Mouse (Mus musculus) C2C12 (cell line): ENCODE results near the gene Trove2. TPM values are rescaled to one million over a fixed set of nuclear protein-coding genes. Genes with fewer than 3 reads are reported as not detected.

Experiments used
- H3K27me3 ChIP-seq: one replicate; pipeline ENCODE4 v1.6.1; 2011; ENCODE audit not compliant: control insufficient read depth, insufficient read depth, insufficient read length
- H3K36me3 ChIP-seq: one replicate; pipeline ENCODE4 v1.6.1; 2011; ENCODE audit not compliant: control insufficient read depth, insufficient read depth
- H3K4me3 ChIP-seq: one replicate; pipeline ENCODE4 v1.5.1; 2011; ENCODE audit warnings: mild to moderate bottlenecking, control low read depth; ENCODE audit not compliant: poor library complexity, insufficient read depth, severe bottlenecking
- H3K79me2 ChIP-seq: one replicate; pipeline ENCODE4 v1.6.1; 2011; ENCODE audit not compliant: control insufficient read depth, insufficient read depth
- H3K79me3 ChIP-seq: one replicate; pipeline ENCODE4 v1.6.1; 2011; ENCODE audit warnings: low read depth, control low read depth
- H3ac ChIP-seq: one replicate; pipeline ENCODE3; 2011; ENCODE audit warnings: low read depth; ENCODE audit not compliant: control insufficient read depth, insufficient read length
- CEBPB ChIP-seq: IDR thresholded peaks from one replicate; pipeline ENCODE4 v1.6.1; 2011; ENCODE audit warnings: low read depth, mild to moderate bottlenecking, control low read depth, moderate library complexity
- CTCF ChIP-seq: IDR thresholded peaks from one replicate; pipeline ENCODE4 v1.5.1; 2011; ENCODE audit not compliant: control insufficient read depth, insufficient read depth, insufficient read length
- FOSL1 ChIP-seq: IDR thresholded peaks from one replicate; pipeline ENCODE4 v1.8.0; 2011; ENCODE audit warnings: mild to moderate bottlenecking, low read length; ENCODE audit not compliant: poor library complexity, insufficient read depth, severe bottlenecking
- MAX ChIP-seq: IDR thresholded peaks from one replicate; pipeline ENCODE4 v1.6.1; 2011; ENCODE audit warnings: mild to moderate bottlenecking, control low read depth
- MYOD1 ChIP-seq: IDR thresholded peaks from one replicate; pipeline ENCODE4 v1.6.1; 2011; ENCODE audit warnings: low read depth; ENCODE audit not compliant: control insufficient read depth, insufficient read length
- MYOG ChIP-seq: IDR thresholded peaks from one replicate; pipeline ENCODE4 v1.6.1; 2011; ENCODE audit not compliant: control insufficient read depth, insufficient read length; ENCODE audit errors: extremely low read depth
- USF1 ChIP-seq: IDR thresholded peaks from one replicate; pipeline ENCODE4 v1.6.1; 2011; ENCODE audit warnings: low read depth, mild to moderate bottlenecking, control low read depth, moderate library complexity
- long read RNA-seq, 2 experiments: library from polyadenylated mRNA; unstranded; transcript quantifications; one replicate each; pipeline ENCODE4 v2.0.0; 2019 to 2020
- polyA plus RNA-seq: library from polyadenylated mRNA; unstranded; fragments of >200 nt; fragmentation: generic; extraction: Trizol; gene quantifications from one replicate; pipeline ENCODE4 v1.2.1, GENCODE M21; 2012; ENCODE audit warnings: missing spikeins

Trove2 gene
- 3.0 TPM for polyA plus RNA-seq
- long read RNA-seq, experiment 1, full-length matches to known transcripts: 8 of 13 reads
- long read RNA-seq, experiment 1, partial matches to known transcripts: 0 of 13 reads
- long read RNA-seq, experiment 1, other reads (novel, unspliced or antisense): 5 of 13 reads
- long read RNA-seq, experiment 2, full-length matches to known transcripts: 181 of 204 reads
- long read RNA-seq, experiment 2, partial matches to known transcripts: 5 of 204 reads
- long read RNA-seq, experiment 2, other reads (novel, unspliced or antisense): 18 of 204 reads

DNA sequence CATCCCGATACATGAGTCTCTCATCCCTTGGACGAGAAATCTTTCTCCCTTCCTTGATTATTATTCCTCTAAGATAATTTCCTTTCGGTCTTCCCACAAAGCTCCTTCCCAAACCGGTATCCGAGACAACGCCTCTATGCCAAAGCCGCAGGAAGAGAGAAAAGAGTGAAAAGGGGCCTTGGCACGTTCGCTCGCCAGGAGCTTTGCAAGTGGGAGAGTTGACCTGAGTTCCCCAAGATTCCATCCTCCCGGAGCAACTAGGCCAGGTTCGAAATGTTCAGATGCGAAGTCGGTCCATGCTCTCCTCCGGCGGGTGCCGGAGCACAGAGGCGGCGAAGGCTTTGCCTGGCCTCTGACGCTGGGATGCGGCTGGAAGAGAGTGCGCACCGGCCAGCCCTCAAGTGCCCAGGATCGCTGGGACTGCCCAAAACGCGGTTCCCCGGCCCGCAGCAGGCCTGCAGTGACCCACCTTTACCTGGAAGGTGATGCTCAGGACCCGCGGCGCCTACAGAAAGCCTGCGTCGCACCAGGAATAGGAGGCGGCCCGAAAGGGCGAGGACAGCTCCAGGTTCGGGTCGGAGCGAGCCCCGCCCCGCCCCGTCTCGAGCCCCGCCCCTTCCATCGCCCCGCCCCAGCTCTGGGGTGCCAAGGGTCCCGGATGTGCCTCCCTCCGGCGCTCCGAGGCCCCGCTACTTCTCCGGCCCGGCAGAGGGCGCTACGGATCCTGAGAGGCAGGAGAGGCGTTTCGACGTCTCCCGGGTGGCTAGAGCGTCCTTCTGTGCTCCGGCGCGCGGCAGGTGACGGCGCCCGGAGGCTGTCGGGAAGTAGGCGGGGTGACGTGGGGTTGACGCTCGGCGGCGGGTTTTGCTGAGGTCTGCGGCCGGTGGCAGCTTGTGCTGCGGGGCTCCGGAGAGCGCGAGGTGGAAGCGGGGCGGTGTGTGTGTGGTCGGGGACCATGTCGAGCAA, at the start of gene Trove2, which contains the start of gene Uchl5:
Gene Trove2, minus strand, starts transcription at position 623 of the 966 bp plus-strand sequence.
Gene Uchl5, plus strand, starts transcription at position 827 of the 966 bp plus-strand sequence.
- TF ChIP-seq MYOG (no peak), FOSL1 (no peak), CEBPB (no peak), MAX (peak; percentile 78), CTCF (peak; percentile 90), MYOD1 (peak; percentile 78), USF1 (peak; percentile 17)
- H3K4me3 ChIP-seq: peak within 1 kb of the TSS; percentile 90
- peak within 1 kb of the TSS; percentile 89 for H3ac ChIP-seq

DNA sequence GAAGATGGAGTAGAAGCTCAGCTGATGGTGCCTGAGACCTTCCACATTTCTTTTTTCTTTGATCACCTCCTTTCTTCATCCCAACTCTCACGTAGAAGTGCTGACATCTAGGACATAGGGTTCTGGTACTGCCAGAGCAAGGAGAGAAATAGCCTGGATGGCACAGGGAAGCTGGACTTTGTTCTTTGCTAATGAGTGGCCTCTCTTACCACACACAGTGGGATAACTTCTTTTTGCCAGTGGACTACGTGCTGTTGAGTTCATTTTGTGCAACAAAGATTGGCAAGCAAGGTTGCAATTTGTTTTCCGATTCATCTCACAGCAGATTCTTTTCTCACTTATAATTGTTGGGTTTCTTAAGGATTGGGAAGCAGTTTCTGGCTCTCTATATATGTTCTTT, 45.8 kb upstream of the Trove2 start:
- Histone ChIP-seq H3K79me2 (no peaks in the 10 kb centered on the region), H3K36me3 (no peaks in the 10 kb centered on the region), H3ac (no peak overlapping the region), H3K4me3 (no peak overlapping the region), H3K79me3 (no peaks in the 10 kb centered on the region), H3K27me3 (no peaks in the 10 kb centered on the region)
- TF ChIP-seq MAX (no peak), MYOG (no peak), MYOD1 (no peak), CEBPB (no peak), CTCF (no peak), USF1 (no peak), FOSL1 (no peak)

More for the DNA sequence above, at the start of gene Trove2, which contains the start of gene Uchl5:
- H3K36me3 ChIP-seq: peaks cover 14% of the 10 kb centered on the region
- peaks cover 91% of the 10 kb centered on the region for H3K79me2 ChIP-seq
- H3K27me3 ChIP-seq: no peaks in the 10 kb centered on the region
- peaks cover 49% of the 10 kb centered on the region for H3K79me3 ChIP-seq

DNA sequence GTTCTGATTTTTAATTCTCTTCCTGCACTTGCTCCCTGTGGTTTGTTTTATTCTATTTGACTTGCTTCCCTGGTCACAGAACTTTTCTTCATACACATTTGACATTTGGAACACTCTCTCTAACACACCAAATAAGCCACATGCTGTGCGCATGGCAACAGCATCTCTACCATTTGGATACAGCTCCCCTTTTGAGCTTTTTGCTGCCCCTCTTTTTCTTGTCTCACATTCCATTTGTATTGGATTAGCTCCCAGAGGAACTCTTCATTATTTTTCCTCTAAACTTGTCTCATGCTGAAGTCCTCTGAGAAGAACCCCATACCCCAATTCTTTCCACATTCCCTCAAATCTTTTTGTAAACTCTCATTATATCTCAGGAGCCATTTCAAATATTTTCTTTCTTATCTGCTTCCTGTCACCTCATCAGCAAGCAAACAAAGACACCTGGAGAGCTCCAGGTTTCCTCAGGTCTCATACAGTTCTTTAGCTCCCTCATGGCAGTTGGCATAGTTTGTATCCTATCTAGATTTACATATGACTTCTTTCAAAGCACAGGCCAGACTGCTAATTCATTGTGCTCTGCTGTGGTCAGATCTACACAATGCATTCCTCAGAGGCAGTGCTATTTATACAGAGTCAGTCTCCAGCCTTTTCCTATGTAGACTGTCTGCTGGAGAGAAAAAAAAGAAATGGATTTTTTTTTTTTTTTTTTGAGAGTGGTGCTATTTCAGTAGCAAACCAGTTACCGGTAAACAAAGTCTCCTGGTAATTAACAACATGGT, 43.4 kb upstream of the Trove2 start:
- Histone ChIP-seq H3ac (no peak overlapping the region), H3K4me3 (no peak overlapping the region), H3K36me3 (no peaks in the 10 kb centered on the region), H3K79me2 (no peaks in the 10 kb centered on the region), H3K27me3 (no peaks in the 10 kb centered on the region), H3K79me3 (no peaks in the 10 kb centered on the region)
- no peak for TF ChIP-seq USF1
- no peak for TF ChIP-seq MYOG
- TF ChIP-seq MYOD1: no peak
- TF ChIP-seq MAX: no peak
- TF ChIP-seq CTCF: no peak

DNA sequence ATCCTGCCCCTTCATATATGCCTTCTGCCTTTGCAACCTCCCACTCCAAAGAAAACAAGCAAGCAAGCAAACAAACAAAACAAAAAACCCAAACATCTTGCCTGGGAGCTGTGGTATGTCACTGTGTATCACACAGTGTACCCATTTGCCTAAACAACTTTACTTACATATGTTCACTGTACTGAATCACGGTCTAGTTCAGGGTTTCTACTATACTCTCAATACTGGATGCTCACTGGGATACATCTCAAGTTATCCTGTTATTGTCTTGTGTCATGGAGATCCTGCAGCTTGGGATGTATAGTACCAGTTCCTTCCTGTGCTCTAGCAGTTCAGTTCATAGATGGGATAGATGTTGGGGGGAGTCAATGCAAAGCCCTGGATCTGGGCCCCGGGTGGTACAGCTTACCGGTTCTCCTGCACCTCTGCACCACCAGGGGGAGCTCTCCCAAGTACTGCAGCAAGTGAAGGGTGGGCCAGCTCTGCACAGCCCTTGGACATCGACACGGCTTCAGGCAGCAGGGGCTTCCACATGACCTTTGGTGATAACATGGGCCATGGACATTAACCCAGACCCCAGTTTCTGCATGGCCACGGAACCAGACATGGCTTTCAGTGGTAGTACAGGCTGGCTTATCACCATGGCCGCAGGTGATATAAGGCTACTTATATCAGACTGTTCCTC, 37.0 kb upstream of the Trove2 start:
- Histone ChIP-seq H3K4me3 (no peak overlapping the region), H3K79me2 (no peaks in the 10 kb centered on the region), H3ac (no peak overlapping the region), H3K27me3 (no peaks in the 10 kb centered on the region), H3K36me3 (no peaks in the 10 kb centered on the region), H3K79me3 (no peaks in the 10 kb centered on the region)
- TF ChIP-seq CTCF (peak; percentile 56), FOSL1 (no peak)

DNA sequence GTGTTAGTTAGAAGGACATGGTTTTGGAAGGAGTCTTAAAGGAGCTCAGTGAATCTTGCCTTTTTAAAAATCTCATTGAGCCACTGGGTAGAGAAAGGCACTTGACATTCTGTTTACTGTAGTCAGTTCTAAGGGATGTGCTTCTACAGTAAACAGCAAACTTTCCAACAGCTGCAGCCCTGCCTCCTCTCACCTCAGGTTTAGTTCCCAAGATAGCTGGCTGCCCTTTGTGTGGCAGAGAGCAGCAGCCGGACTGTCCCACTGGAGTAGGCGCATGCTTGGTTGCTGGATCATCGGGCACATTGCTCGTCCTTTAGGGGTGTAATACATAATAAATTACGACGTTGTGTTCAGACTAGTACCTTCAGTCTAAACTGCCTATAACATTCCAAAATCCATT, 32.2 kb upstream of the Trove2 start:
- Histone ChIP-seq H3K79me3 (no peaks in the 10 kb centered on the region), H3K79me2 (no peaks in the 10 kb centered on the region), H3K4me3 (no peak overlapping the region), H3K36me3 (peaks cover 20% of the 10 kb centered on the region), H3ac (no peak overlapping the region), H3K27me3 (no peaks in the 10 kb centered on the region)
- TF ChIP-seq FOSL1: no peak
- no peak for TF ChIP-seq CEBPB
- no peak for TF ChIP-seq MAX
- TF ChIP-seq MYOD1: no peak
- TF ChIP-seq CTCF: no peak
- TF ChIP-seq USF1: no peak
- no peak for TF ChIP-seq MYOG
